Mouse (Mus musculus): ENCODE data around the gene Gpr34. TPM values are rescaled to one million over a fixed set of nuclear protein-coding genes. Genes with fewer than 3 reads are reported as not detected.

Gpr34 gene
- polyA plus RNA-seq (2016; fragmentation: Nextera tagmentation; extraction: Ambion mirVana): 1.7 and 2.4 TPM in 2 replicates

GRCm38 (mm10) chrX:13631599-13632283, at the start of gene Gpr34:
TSS of gene Gpr34 (plus strand) at chrX:13632089.
- no peaks in the 10 kb centered on the region for H3K27me3 ChIP-seq
- no peaks in the 10 kb centered on the region for H3K9me3 ChIP-seq
- no peak within 1 kb of the TSS for H3K9ac ChIP-seq (replicated peaks)
- no peak within 1 kb of the TSS for H3K27ac ChIP-seq (replicated peaks)
- no peaks in the 10 kb centered on the region for H3K36me3 ChIP-seq
- no peaks in the 10 kb centered on the region for H3K4me1 ChIP-seq
- no peak for ATAC-seq (ENCODE audit: low FRiP score, low read depth)
- no peak within 1 kb of the TSS for H3K4me2 ChIP-seq (replicated peaks)
- WGBS: 73% methylated on average over 5 of the region's 5 CpGs
- no peak within 1 kb of the TSS for H3K4me3 ChIP-seq

- no peak overlapping the region for H3K4me3 ChIP-seq
- no peak overlapping the region for H3K27ac ChIP-seq (replicated peaks)
- H3K4me2 ChIP-seq (replicated peaks): no peak overlapping the region
- no peaks in the 10 kb centered on the region for H3K27me3 ChIP-seq
- no peak overlapping the region for H3K9ac ChIP-seq (replicated peaks)
- H3K9me3 ChIP-seq: no peaks in the 10 kb centered on the region
- WGBS: 92% methylated on average over 2 of the region's 2 CpGs
- no peaks in the 10 kb centered on the region for H3K4me1 ChIP-seq
- H3K36me3 ChIP-seq: no peaks in the 10 kb centered on the region
- no peak for ATAC-seq (ENCODE audit: low FRiP score, low read depth)
These were observed 32.5 kb upstream of the Gpr34 start for GRCm38 (mm10) chrX:13599373-13599772.

- Histone ChIP-seq H3K27ac (replicated peaks) (no peak overlapping the region), H3K4me1 (no peaks in the 10 kb centered on the region), H3K4me3 (no peak overlapping the region), H3K9me3 (no peaks in the 10 kb centered on the region), H3K27me3 (no peaks in the 10 kb centered on the region), H3K36me3 (no peaks in the 10 kb centered on the region), H3K4me2 (replicated peaks) (no peak overlapping the region), H3K9ac (replicated peaks) (no peak overlapping the region)
- whole genome bisulfite sequencing: 81% methylated on average over 1 of the region's 1 CpGs
- no peak for ATAC-seq (ENCODE audit: low FRiP score, low read depth)
These were observed 31.9 kb upstream of the Gpr34 start for GRCm38 (mm10) chrX:13599966-13600365.

GRCm38 (mm10) chrX:13606741-13607140, 25.1 kb upstream of the Gpr34 start:
- WGBS: 78% methylated on average over 3 of the region's 3 CpGs

GRCm38 (mm10) chrX:13607752-13608151, 24.1 kb upstream of the Gpr34 start:
- no peaks in the 10 kb centered on the region for H3K27me3 ChIP-seq
- 58% methylated on average over 3 of the region's 3 CpGs for WGBS
- ATAC-seq (ENCODE audit: low FRiP score, low read depth): no peak
- H3K4me2 ChIP-seq (replicated peaks): no peak overlapping the region
- no peaks in the 10 kb centered on the region for H3K9me3 ChIP-seq
- H3K9ac ChIP-seq (replicated peaks): no peak overlapping the region
- no peaks in the 10 kb centered on the region for H3K4me1 ChIP-seq
- H3K36me3 ChIP-seq: no peaks in the 10 kb centered on the region
- no peak overlapping the region for H3K4me3 ChIP-seq
- no peak overlapping the region for H3K27ac ChIP-seq (replicated peaks)

More at GRCm38 (mm10) chrX:13606741-13607140, 25.1 kb upstream of the Gpr34 start:
- no peaks in the 10 kb centered on the region for H3K9me3 ChIP-seq
- no peak overlapping the region for H3K27ac ChIP-seq (replicated peaks)
- no peaks in the 10 kb centered on the region for H3K27me3 ChIP-seq
- no peaks in the 10 kb centered on the region for H3K36me3 ChIP-seq
- H3K4me2 ChIP-seq (replicated peaks): no peak overlapping the region
- no peaks in the 10 kb centered on the region for H3K4me1 ChIP-seq
- H3K9ac ChIP-seq (replicated peaks): no peak overlapping the region
- no peak overlapping the region for H3K4me3 ChIP-seq
- no peak for ATAC-seq (ENCODE audit: low FRiP score, low read depth)

- Histone ChIP-seq H3K27ac (replicated peaks) (no peak overlapping the region), H3K4me2 (replicated peaks) (no peak overlapping the region), H3K9ac (replicated peaks) (no peak overlapping the region), H3K9me3 (no peaks in the 10 kb centered on the region), H3K4me1 (no peaks in the 10 kb centered on the region), H3K27me3 (no peaks in the 10 kb centered on the region), H3K36me3 (no peaks in the 10 kb centered on the region; the same call in 1 of the 2 replicates), H3K4me3 (no peak overlapping the region)
- ATAC-seq (ENCODE audit: low FRiP score, low read depth): no peak
- WGBS: 90% methylated on average over 5 of the region's 5 CpGs
These were observed 20.8 kb upstream of the Gpr34 start for GRCm38 (mm10) chrX:13611114-13611513.

- Histone ChIP-seq H3K27ac (replicated peaks) (no peak overlapping the region), H3K4me3 (no peak overlapping the region), H3K9me3 (no peaks in the 10 kb centered on the region), H3K27me3 (no peaks in the 10 kb centered on the region), H3K36me3 (no peaks in the 10 kb centered on the region; the same call in 1 of the 2 replicates), H3K9ac (replicated peaks) (no peak overlapping the region), H3K4me2 (replicated peaks) (no peak overlapping the region), H3K4me1 (no peaks in the 10 kb centered on the region)
- no peak for ATAC-seq (ENCODE audit: low FRiP score, low read depth)
- WGBS: 86% methylated on average over 2 of the region's 2 CpGs
These were observed 19.8 kb upstream of the Gpr34 start for GRCm38 (mm10) chrX:13612115-13612514.

- Histone ChIP-seq H3K4me3 (no peak overlapping the region), H3K4me2 (replicated peaks) (no peak overlapping the region), H3K4me1 (no peaks in the 10 kb centered on the region), H3K36me3 (no peaks in the 10 kb centered on the region; the same call in 1 of the 2 replicates), H3K27ac (replicated peaks) (no peak overlapping the region), H3K9me3 (no peaks in the 10 kb centered on the region), H3K9ac (replicated peaks) (no peak overlapping the region), H3K27me3 (no peaks in the 10 kb centered on the region)
- WGBS: 63% methylated on average over 1 of the region's 1 CpGs
- no peak for ATAC-seq (ENCODE audit: low FRiP score, low read depth)
These were observed 15.2 kb upstream of the Gpr34 start for GRCm38 (mm10) chrX:13616726-13617125.

GRCm38 (mm10) chrX:13617294-13617693, 14.6 kb upstream of the Gpr34 start:
- WGBS: 91% methylated on average over 1 of the region's 1 CpGs
- Histone ChIP-seq H3K27ac (replicated peaks) (no peak overlapping the region), H3K27me3 (no peaks in the 10 kb centered on the region), H3K36me3 (no peaks in the 10 kb centered on the region; the same call in 1 of the 2 replicates), H3K4me2 (replicated peaks) (no peak overlapping the region), H3K9ac (replicated peaks) (no peak overlapping the region), H3K4me3 (no peak overlapping the region), H3K9me3 (no peaks in the 10 kb centered on the region), H3K4me1 (no peaks in the 10 kb centered on the region)
- no peak for ATAC-seq (ENCODE audit: low FRiP score, low read depth)

- H3K27me3 ChIP-seq: no peaks in the 10 kb centered on the region
- no peak for ATAC-seq (ENCODE audit: low FRiP score, low read depth)
- H3K36me3 ChIP-seq: no peaks in the 10 kb centered on the region
- WGBS: 86% methylated on average over 4 of the region's 4 CpGs
- no peaks in the 10 kb centered on the region for H3K4me1 ChIP-seq
- H3K4me2 ChIP-seq (replicated peaks): no peak overlapping the region
- H3K4me3 ChIP-seq: no peak overlapping the region
- no peak overlapping the region for H3K27ac ChIP-seq (replicated peaks)
- no peaks in the 10 kb centered on the region for H3K9me3 ChIP-seq
- no peak overlapping the region for H3K9ac ChIP-seq (replicated peaks)
These were observed 13.4 kb upstream of the Gpr34 start for GRCm38 (mm10) chrX:13618476-13618875.

- no peak for ATAC-seq (ENCODE audit: low FRiP score, low read depth)
- Histone ChIP-seq H3K4me1 (no peaks in the 10 kb centered on the region), H3K4me2 (replicated peaks) (no peak overlapping the region), H3K27me3 (no peaks in the 10 kb centered on the region), H3K36me3 (no peaks in the 10 kb centered on the region), H3K4me3 (no peak overlapping the region), H3K9me3 (no peaks in the 10 kb centered on the region), H3K9ac (replicated peaks) (no peak overlapping the region), H3K27ac (replicated peaks) (no peak overlapping the region)
- 86% methylated on average over 4 of the region's 4 CpGs for WGBS
These were observed 10.4 kb upstream of the Gpr34 start for GRCm38 (mm10) chrX:13621473-13621872.

- 78% methylated on average over 5 of the region's 5 CpGs for WGBS
- Histone ChIP-seq H3K27me3 (no peaks in the 10 kb centered on the region), H3K9ac (replicated peaks) (no peak overlapping the region), H3K27ac (replicated peaks) (no peak overlapping the region), H3K36me3 (no peaks in the 10 kb centered on the region), H3K4me1 (no peaks in the 10 kb centered on the region), H3K4me2 (replicated peaks) (no peak overlapping the region), H3K9me3 (no peaks in the 10 kb centered on the region), H3K4me3 (no peak overlapping the region)
- ATAC-seq (ENCODE audit: low FRiP score, low read depth): no peak
These were observed 9.2 kb upstream of the Gpr34 start for GRCm38 (mm10) chrX:13622654-13623053.

GRCm38 (mm10) chrX:13636398-13636797, 4.5 kb downstream of the Gpr34 start:
- no peaks in the 10 kb centered on the region for H3K27me3 ChIP-seq
- 88% methylated on average over 1 of the region's 1 CpGs for WGBS
- no peaks in the 10 kb centered on the region for H3K4me1 ChIP-seq
- no peak for ATAC-seq (ENCODE audit: low FRiP score, low read depth)
- no peak overlapping the region for H3K4me2 ChIP-seq (replicated peaks)
- no peak overlapping the region for H3K9ac ChIP-seq (replicated peaks)
- H3K36me3 ChIP-seq: no peaks in the 10 kb centered on the region
- no peak overlapping the region for H3K4me3 ChIP-seq
- no peaks in the 10 kb centered on the region for H3K9me3 ChIP-seq
- no peak overlapping the region for H3K27ac ChIP-seq (replicated peaks)

Measured in midbrain, embryonic 12.5 days (tissue).